Mouse (Mus musculus) inflammation-experienced regulatory T-cells, adult 16 weeks (primary cell): ENCODE results near the gene Zfp619. TPM values are rescaled to one million over a fixed set of nuclear protein-coding genes. Genes with fewer than 3 reads are reported as not detected.

Experiments used
- polyA plus RNA-seq: library from polyadenylated mRNA; unstranded; fragments of 100-300 nt; shearing (Covaris generic); gene quantifications from one replicate; pipeline ENCODE4 v1.2.1, GENCODE M21; 2017

Gene Zfp619
- 2.5 TPM for polyA plus RNA-seq

GRCm38 (mm10) chr7:39517616-39518177, at the start of gene Zfp619:
TSS of gene Zfp619 (plus strand) at chr7:39517766.

Other genes starting within 250 kb of the Zfp619 start
- gene Gm5114, start 104.6 kb upstream of the Zfp619 start, polyA plus RNA-seq: not detected